Mouse (Mus musculus): ENCODE measurements around the gene Hspbap1.

The Hspbap1 gene

GRCm38 (mm10) chr16:35872410-35873006, 102.3 kb downstream of the Hspbap1 start:
- no peak for DNase-seq (ENCODE audit: low spot score)

DNA sequence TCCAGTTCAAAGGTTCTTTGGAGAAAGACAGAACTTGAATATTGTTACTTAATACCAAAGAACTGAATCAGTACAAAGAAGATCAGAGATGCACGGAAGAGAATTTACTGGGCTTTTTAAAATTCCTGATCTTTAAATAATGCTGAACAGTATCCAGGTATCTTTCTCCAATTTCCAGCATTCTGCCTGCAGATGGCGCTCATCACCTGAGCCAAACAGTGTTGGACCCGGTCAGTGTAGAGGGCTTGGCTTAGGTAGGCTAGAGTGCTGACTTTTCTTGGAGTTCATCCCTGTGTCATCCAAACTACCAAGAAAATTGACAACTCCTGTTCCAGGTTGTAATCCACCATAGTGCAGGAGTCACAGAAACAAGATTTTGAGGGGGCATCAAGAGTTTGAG, 104.2 kb downstream of the Hspbap1 start:
- no peak for DNase-seq (ENCODE audit: low spot score)
